Mouse (Mus musculus) duodenum, adult 2 months (tissue): ENCODE measurements around the gene Zdhhc7. TPM values are rescaled to one million over a fixed set of nuclear protein-coding genes. Genes with fewer than 3 reads are reported as not detected.

Experiments
- polyA plus RNA-seq: library from polyadenylated mRNA; depleted of rRNA; stranded (reverse); fragments of >200 nt; gene quantifications from 2 replicates; pipeline ENCODE4 v1.2.3, GENCODE M21; 2012; ENCODE audit warnings: low replicate concordance; rRNA removed

The Zdhhc7 gene
- 131 and 211 TPM in 2 replicates for polyA plus RNA-seq

GRCm38 (mm10) chr8:120101068-120101972, at the start of gene Zdhhc7:
Gene Zdhhc7 (minus strand): TSS chr8:120101482.

GRCm38 (mm10) chr8:120113758-120114255, 12.5 kb upstream of the Zdhhc7 start, which contains the start of gene 6430548M08Rik:
Gene 6430548M08Rik (plus strand): TSS chr8:120114152.

Other genes with a start within 250 kb of the Zdhhc7 start
- gene Klhl36, start 239.2 kb downstream of the Zdhhc7 start, polyA plus RNA-seq = 12.2 and 17.3 TPM in 2 replicates
- 101 and 122 TPM in 2 replicates for gene Usp10, start 191.1 kb downstream of the Zdhhc7 start, polyA plus RNA-seq
- gene Gm20388, start 190.6 kb downstream of the Zdhhc7 start, polyA plus RNA-seq = 43.1 and 44.1 TPM in 2 replicates
- 4.4 and 13.5 TPM in 2 replicates for gene Crispld2, start 109.0 kb downstream of the Zdhhc7 start, polyA plus RNA-seq
- 7.9 and 15.6 TPM in 2 replicates for gene 6430548M08Rik, start 12.7 kb upstream of the Zdhhc7 start, polyA plus RNA-seq
- 0.08 and 0.50 TPM in 2 replicates for gene Fam92b, start 76.0 kb upstream of the Zdhhc7 start, polyA plus RNA-seq
- 34.9 and 35.8 TPM in 2 replicates for gene Gse1, start 127.0 kb upstream of the Zdhhc7 start, polyA plus RNA-seq